Mouse (Mus musculus) cortical plate, adult 2 months (tissue): Measurements from ENCODE around the gene Gpr176.

Experiments used
- CTCF ChIP-seq: fragments of 200-500 bp; IDR thresholded peaks from 2 replicates; pipeline ENCODE4 v1.5.1; 2011; ENCODE audit warnings: mild to moderate bottlenecking, control low read depth, low read length; ENCODE audit not compliant: insufficient read depth; ENCODE audit errors: extremely low read depth
- POLR2A ChIP-seq: fragments of 200-500 bp; IDR thresholded peaks from 2 replicates; pipeline ENCODE4 v1.6.1; 2011; ENCODE audit warnings: mild to moderate bottlenecking, low read length, control low read depth; ENCODE audit not compliant: insufficient read depth; ENCODE audit errors: extremely low read depth

- TF ChIP-seq CTCF = no peak
- TF ChIP-seq POLR2A = no peak
Observed at GRCm38 (mm10) chr2:118353916-118354403, 19.3 kb downstream of the Gpr176 start.
